Mouse (Mus musculus): ENCODE data around the gene Lsmem1. TPM values are rescaled to one million over a fixed set of nuclear protein-coding genes. Genes with fewer than 3 reads are reported as not detected.
A peak's percentile ranks its signal among the peaks of the same experiment; 100 is the strongest.

Lsmem1 gene
- polyA plus RNA-seq, 1 experiment from 2014 or later: 0.08 TPM

GRCm38 (mm10) chr12:40220001-40220570 is 20.8 kb upstream of the Lsmem1 start:
- Histone ChIP-seq H3K4me1 (replicated peaks; ENCODE audit: control insufficient read depth, insufficient read depth, low read length) (no peaks in the 10 kb centered on the region), H3K4me2 (replicated peaks; ENCODE audit: low read depth, low read length) (peak overlapping the region; percentile 18; the same call in 1 of the 2 replicates), H3K9ac (ENCODE audit: low read depth, low read length) (no peak overlapping the region), H3K27me3 (ENCODE audit: control insufficient read depth, insufficient read depth, low read length) (no peaks in the 10 kb centered on the region), H3K36me3 (ENCODE audit: control insufficient read depth, insufficient read depth, low read length) (peaks cover 3% of the 10 kb centered on the region; the same call in 1 of the 2 replicates), H3K4me3 (ENCODE audit: low read depth, low read length) (peak overlapping the region; percentile 16; the same call in 1 of the 2 replicates), H3K9me3 (ENCODE audit: control insufficient read depth, low read length) (no peaks in the 10 kb centered on the region), H3K27ac (ENCODE audit: low read depth, low read length) (no peak overlapping the region)
- DNase-seq (ENCODE audit: low spot score) (no peak), ATAC-seq (ENCODE audit: low FRiP score) (no peak)
- 72% methylated on average over 3 of the region's 3 CpGs for WGBS

DNA sequence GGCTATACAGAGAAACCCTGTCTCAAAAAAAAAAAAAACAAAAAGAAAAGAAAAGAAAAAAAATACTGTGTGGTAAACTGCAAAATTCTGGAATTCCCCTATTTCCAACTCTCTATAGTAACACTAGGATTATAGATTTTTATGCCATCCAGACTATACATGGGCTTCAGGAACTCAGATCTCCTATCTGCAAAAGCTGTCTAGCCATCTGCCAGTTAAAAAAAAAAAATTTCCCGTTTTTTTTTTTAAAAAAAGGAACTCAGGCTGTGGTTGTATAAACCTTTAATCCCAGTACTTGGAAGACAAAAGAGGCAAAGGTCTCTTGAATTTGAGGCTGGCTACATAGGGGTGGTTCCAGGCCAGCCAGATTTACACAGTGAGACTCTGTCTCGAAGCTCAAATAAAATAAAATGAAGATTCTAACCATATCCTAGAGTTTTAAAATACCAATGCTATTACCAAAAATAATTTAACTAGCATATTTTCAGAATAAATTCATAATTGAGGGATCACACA is 19.2 kb upstream of the Lsmem1 start:
- no peak for DNase-seq (ENCODE audit: low spot score)
- 79% methylated on average over 2 of the region's 2 CpGs for WGBS

GRCm38 (mm10) chr12:40217776-40218175 is 18.5 kb upstream of the Lsmem1 start:
- Histone ChIP-seq H3K36me3 (ENCODE audit: control insufficient read depth, insufficient read depth, low read length) (peaks cover 14% of the 10 kb centered on the region), H3K4me2 (replicated peaks; ENCODE audit: low read depth, low read length) (no peak overlapping the region), H3K4me1 (replicated peaks; ENCODE audit: control insufficient read depth, insufficient read depth, low read length) (no peaks in the 10 kb centered on the region), H3K27ac (ENCODE audit: low read depth, low read length) (no peak overlapping the region), H3K9ac (ENCODE audit: low read depth, low read length) (no peak overlapping the region), H3K27me3 (ENCODE audit: control insufficient read depth, insufficient read depth, low read length) (no peaks in the 10 kb centered on the region), H3K4me3 (ENCODE audit: low read depth, low read length) (no peak overlapping the region), H3K9me3 (ENCODE audit: control insufficient read depth, low read length) (no peaks in the 10 kb centered on the region)
- no peak for DNase-seq (ENCODE audit: low spot score)
- 96% methylated on average over 2 of the region's 2 CpGs for WGBS
- no peak for ATAC-seq (ENCODE audit: low FRiP score)

More for the DNA sequence above, 19.2 kb upstream of the Lsmem1 start:
- Histone ChIP-seq H3K36me3 (ENCODE audit: control insufficient read depth, insufficient read depth, low read length) (peaks cover 11% of the 10 kb centered on the region), H3K4me1 (replicated peaks; ENCODE audit: control insufficient read depth, insufficient read depth, low read length) (no peaks in the 10 kb centered on the region), H3K27me3 (ENCODE audit: control insufficient read depth, insufficient read depth, low read length) (no peaks in the 10 kb centered on the region), H3K9me3 (ENCODE audit: control insufficient read depth, low read length) (no peaks in the 10 kb centered on the region), H3K9ac (ENCODE audit: low read depth, low read length) (no peak overlapping the region), H3K4me3 (ENCODE audit: low read depth, low read length) (no peak overlapping the region), H3K4me2 (replicated peaks; ENCODE audit: low read depth, low read length) (no peak overlapping the region), H3K27ac (ENCODE audit: low read depth, low read length) (no peak overlapping the region)
- no peak for ATAC-seq (ENCODE audit: low FRiP score)

DNA sequence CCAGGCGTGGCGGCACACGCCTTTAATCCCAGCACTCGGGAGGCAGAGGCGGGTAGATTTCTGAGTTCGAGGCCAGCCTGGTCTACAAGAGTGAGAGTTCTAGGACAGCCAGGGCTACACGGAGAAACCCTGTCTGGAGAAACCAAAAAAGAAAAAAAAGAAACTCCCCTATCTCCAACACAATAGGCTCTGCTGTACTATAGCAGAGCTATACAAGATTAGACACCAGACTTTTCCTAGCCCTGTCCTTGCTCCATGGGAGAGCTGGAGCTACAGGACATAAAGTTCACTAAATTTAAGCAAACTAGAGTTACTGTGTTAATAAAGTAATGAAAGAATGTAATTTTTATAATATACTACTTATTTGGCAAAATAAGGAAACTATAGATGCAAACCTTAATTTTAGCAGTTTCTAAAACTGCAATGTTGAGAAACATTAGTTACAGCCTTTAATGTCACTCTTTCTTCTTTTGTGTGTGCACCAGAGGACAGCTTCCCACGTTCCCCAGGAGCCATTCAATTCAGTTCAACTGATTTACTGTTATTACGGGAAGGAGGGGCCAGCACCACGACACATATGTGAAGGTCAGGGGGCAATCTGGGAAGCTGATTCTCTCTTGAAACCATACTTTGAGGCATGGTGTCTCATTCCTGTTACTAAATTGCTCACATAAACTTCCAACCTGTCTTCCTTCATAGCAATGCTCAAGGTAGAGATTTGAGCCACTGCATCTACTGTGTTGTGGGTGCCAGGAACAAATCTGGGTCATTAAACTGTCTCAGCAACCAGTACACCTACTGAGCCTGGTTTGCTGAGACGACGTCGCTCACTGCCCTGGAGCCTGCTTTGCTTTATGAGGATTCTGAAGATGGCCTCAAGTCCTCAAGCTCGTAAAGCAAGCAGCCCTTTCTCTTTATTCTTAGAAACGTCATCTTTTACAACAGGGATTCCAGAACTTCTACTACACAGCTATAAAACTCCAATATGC is 15.9 kb upstream of the Lsmem1 start:
- Histone ChIP-seq H3K4me1 (replicated peaks; ENCODE audit: control insufficient read depth, insufficient read depth, low read length) (no peaks in the 10 kb centered on the region), H3K9me3 (ENCODE audit: control insufficient read depth, low read length) (no peaks in the 10 kb centered on the region), H3K27me3 (ENCODE audit: control insufficient read depth, insufficient read depth, low read length) (no peaks in the 10 kb centered on the region), H3K4me3 (ENCODE audit: low read depth, low read length) (no peak overlapping the region), H3K36me3 (ENCODE audit: control insufficient read depth, insufficient read depth, low read length) (peaks cover 18% of the 10 kb centered on the region), H3K4me2 (replicated peaks; ENCODE audit: low read depth, low read length) (no peak overlapping the region), H3K9ac (ENCODE audit: low read depth, low read length) (no peak overlapping the region), H3K27ac (ENCODE audit: low read depth, low read length) (no peak overlapping the region)
- DNase-seq (ENCODE audit: low spot score): no peak
- no peak for ATAC-seq (ENCODE audit: low FRiP score)
- 91% methylated on average over 15 of the region's 15 CpGs for WGBS

DNA sequence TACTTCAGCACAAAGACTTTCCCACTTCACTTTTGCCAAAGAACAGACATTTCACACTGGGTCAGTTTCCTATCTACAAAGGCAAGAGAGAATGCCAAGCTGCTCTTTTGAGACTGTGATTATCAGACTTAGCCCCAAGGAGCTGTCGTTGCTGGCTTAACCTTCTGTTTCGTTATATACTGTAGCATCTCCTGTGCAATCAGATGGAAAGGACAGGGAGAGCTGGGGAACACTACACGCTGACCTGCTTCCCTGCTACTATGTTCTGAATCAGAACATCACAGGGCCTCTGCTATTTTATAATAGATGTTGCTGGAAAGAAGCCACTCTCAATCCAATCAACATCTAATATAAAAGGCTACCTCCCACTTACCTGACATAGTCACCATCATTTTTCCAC is 9.8 kb upstream of the Lsmem1 start:
- Histone ChIP-seq H3K4me3 (ENCODE audit: low read depth, low read length) (no peak overlapping the region), H3K27me3 (ENCODE audit: control insufficient read depth, insufficient read depth, low read length) (no peaks in the 10 kb centered on the region), H3K27ac (ENCODE audit: low read depth, low read length) (no peak overlapping the region), H3K4me2 (replicated peaks; ENCODE audit: low read depth, low read length) (no peak overlapping the region), H3K36me3 (ENCODE audit: control insufficient read depth, insufficient read depth, low read length) (peaks cover 21% of the 10 kb centered on the region), H3K9ac (ENCODE audit: low read depth, low read length) (no peak overlapping the region), H3K4me1 (replicated peaks; ENCODE audit: control insufficient read depth, insufficient read depth, low read length) (no peaks in the 10 kb centered on the region), H3K9me3 (ENCODE audit: control insufficient read depth, low read length) (no peaks in the 10 kb centered on the region)
- no peak for DNase-seq (ENCODE audit: low spot score)
- 97% methylated on average over 3 of the region's 3 CpGs for WGBS
- no peak for ATAC-seq (ENCODE audit: low FRiP score)

DNA sequence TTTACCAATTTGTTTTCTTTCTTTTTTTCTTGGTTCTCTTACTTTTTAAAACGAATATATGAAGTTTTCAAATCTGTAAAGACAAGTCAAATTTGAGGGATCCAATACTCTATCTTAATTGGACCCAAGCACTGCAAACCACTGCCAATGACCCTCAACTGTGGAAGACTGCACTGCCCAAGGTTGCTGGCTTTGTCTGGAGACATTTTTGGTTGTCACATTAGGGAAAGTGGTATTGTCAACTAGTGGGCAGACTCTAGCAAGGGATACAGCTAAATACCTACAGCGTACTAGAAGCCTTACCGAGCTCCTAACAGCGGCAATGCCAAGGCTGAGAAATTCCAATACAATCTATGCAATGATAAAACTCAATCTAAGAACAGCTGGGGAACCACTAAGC is 8.6 kb upstream of the Lsmem1 start:
- Histone ChIP-seq H3K27me3 (ENCODE audit: control insufficient read depth, insufficient read depth, low read length) (no peaks in the 10 kb centered on the region), H3K9ac (ENCODE audit: low read depth, low read length) (no peak overlapping the region), H3K27ac (ENCODE audit: low read depth, low read length) (no peak overlapping the region), H3K9me3 (ENCODE audit: control insufficient read depth, low read length) (no peaks in the 10 kb centered on the region), H3K4me2 (replicated peaks; ENCODE audit: low read depth, low read length) (no peak overlapping the region), H3K4me3 (ENCODE audit: low read depth, low read length) (no peak overlapping the region), H3K36me3 (ENCODE audit: control insufficient read depth, insufficient read depth, low read length) (peaks cover 15% of the 10 kb centered on the region), H3K4me1 (replicated peaks; ENCODE audit: control insufficient read depth, insufficient read depth, low read length) (no peaks in the 10 kb centered on the region)
- ATAC-seq (ENCODE audit: low FRiP score) (no peak), DNase-seq (ENCODE audit: low spot score) (no peak)
- WGBS: 96% methylated on average over 4 of the region's 4 CpGs

- WGBS: 92% methylated on average over 7 of the region's 7 CpGs
- no peak overlapping the region for H3K4me3 ChIP-seq (ENCODE audit: low read depth, low read length)
- H3K9ac ChIP-seq (ENCODE audit: low read depth, low read length): no peak overlapping the region
- no peak for ATAC-seq (ENCODE audit: low FRiP score)
- H3K36me3 ChIP-seq (ENCODE audit: control insufficient read depth, insufficient read depth, low read length): peaks cover 12% of the 10 kb centered on the region
- DNase-seq (ENCODE audit: low spot score): no peak
- no peak overlapping the region for H3K27ac ChIP-seq (ENCODE audit: low read depth, low read length)
- no peaks in the 10 kb centered on the region for H3K9me3 ChIP-seq (ENCODE audit: control insufficient read depth, low read length)
- no peaks in the 10 kb centered on the region for H3K27me3 ChIP-seq (ENCODE audit: control insufficient read depth, insufficient read depth, low read length)
- no peak overlapping the region for H3K4me2 ChIP-seq (replicated peaks; ENCODE audit: low read depth, low read length)
- no peaks in the 10 kb centered on the region for H3K4me1 ChIP-seq (replicated peaks; ENCODE audit: control insufficient read depth, insufficient read depth, low read length)
Measured at GRCm38 (mm10) chr12:40202161-40203035, 3.1 kb upstream of the Lsmem1 start.

- H3K9me3 ChIP-seq (ENCODE audit: control insufficient read depth, low read length): no peaks in the 10 kb centered on the region
- H3K27me3 ChIP-seq (ENCODE audit: control insufficient read depth, insufficient read depth, low read length): no peaks in the 10 kb centered on the region
- H3K36me3 ChIP-seq (ENCODE audit: control insufficient read depth, insufficient read depth, low read length): peaks cover 7% of the 10 kb centered on the region; the same call in 1 of the 2 replicates
- ATAC-seq (ENCODE audit: low FRiP score) (no peak), DNase-seq (ENCODE audit: low spot score) (no peak)
- no peak overlapping the region for H3K4me2 ChIP-seq (replicated peaks; ENCODE audit: low read depth, low read length)
- no peak overlapping the region for H3K27ac ChIP-seq (ENCODE audit: low read depth, low read length)
- no peak overlapping the region for H3K4me3 ChIP-seq (ENCODE audit: low read depth, low read length)
- H3K9ac ChIP-seq (ENCODE audit: low read depth, low read length): no peak overlapping the region
- 88% methylated on average over 6 of the region's 6 CpGs for WGBS
- H3K4me1 ChIP-seq (replicated peaks; ENCODE audit: control insufficient read depth, insufficient read depth, low read length): no peaks in the 10 kb centered on the region
Measured at GRCm38 (mm10) chr12:40200484-40201235, 1.4 kb upstream of the Lsmem1 start.

Data from hindbrain, embryonic 11.5 days (tissue).